Mouse (Mus musculus): ENCODE results near the gene Grin1. TPM values are rescaled to one million over a fixed set of nuclear protein-coding genes. Genes with fewer than 3 reads are reported as not detected.
"Not testable (repeated sequence)": the region's sequence is repeated elsewhere in the genome, so short reads cannot be mapped to it uniquely, and the experiment has no call there.

The Grin1 gene
- total and polyA plus RNA-seq, 2 experiments from 2014 or later, result 71.5 to 146 TPM

DNA sequence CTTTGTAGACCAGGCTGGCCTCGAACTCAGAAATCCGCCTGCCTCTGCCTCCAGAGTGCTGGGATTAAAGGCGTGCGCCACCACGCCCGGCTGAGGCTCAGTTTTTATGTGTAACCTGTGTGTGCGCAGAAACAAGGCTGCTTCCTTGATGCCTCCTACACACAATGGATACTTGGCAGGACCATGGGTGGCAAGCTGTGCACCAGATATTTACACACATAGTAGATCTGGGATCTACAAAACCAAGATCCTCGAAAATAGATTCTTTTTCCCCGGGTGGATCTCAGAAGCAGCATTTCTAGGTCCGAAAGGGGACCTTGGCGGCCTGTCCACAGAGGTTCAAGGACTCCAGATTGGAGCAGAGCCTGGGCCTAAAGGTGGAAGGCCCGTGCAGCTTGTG is 57.1 kb downstream of the Grin1 start:
- no peak for DNase-seq (ENCODE audit: low spot score)
- peaks cover 3% of the 10 kb centered on the region; the same call in 1 of the 2 replicates for H3K27me3 ChIP-seq (ENCODE audit: insufficient read depth, low read length)
- no peak for TF ChIP-seq CTCF (IDR thresholded peaks at IDR 0.05)
- WGBS, result 42% methylated on average over 12 of the region's 12 CpGs
- H3K4me1 ChIP-seq (ENCODE audit: insufficient read depth, low read length), result peaks cover 31% of the 10 kb centered on the region
- H3K9ac ChIP-seq (replicated peaks; ENCODE audit: low read length, poor library complexity, severe bottlenecking), result peak overlapping the region; percentile 42
- peak overlapping the region; percentile 71 for H3K4me3 ChIP-seq (ENCODE audit: low read depth, low read length)
- H3K36me3 ChIP-seq (ENCODE audit: insufficient read depth, low read length), result no peaks in the 10 kb centered on the region
- peak overlapping the region; percentile 76 for H3K27ac ChIP-seq (ENCODE audit: low read depth, low read length)
- peak; percentile 1 for ATAC-seq (ENCODE audit: low FRiP score)
- peak overlapping the region; percentile 100 for H3K4me2 ChIP-seq (ENCODE audit: low read depth, low read length, poor library complexity, severe bottlenecking)
- no peaks in the 10 kb centered on the region for H3K9me3 ChIP-seq (ENCODE audit: low read length)

DNA sequence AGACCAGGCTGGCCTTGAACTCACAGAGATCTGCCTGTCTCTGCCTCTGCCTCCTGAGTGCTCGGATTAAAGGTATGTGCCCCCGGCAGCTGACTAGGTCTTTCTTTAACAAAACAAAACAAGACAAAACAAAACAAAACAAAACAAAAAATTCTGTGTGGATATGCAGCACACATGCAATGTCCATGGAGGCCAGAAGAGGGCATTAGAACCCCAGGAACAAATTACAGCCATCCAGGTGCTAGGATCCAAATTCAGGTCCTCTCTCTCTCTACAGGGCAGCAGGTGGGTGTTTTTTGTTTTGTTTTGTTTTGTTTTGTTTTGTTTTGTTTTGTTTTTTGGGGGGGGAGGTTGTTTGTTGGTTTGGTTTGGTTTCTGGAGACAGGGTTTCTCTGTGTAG is 60.1 kb downstream of the Grin1 start:
- TF ChIP-seq CTCF (IDR thresholded peaks at IDR 0.05), result peak; percentile 59
- ATAC-seq (ENCODE audit: low FRiP score), result no peak

DNA sequence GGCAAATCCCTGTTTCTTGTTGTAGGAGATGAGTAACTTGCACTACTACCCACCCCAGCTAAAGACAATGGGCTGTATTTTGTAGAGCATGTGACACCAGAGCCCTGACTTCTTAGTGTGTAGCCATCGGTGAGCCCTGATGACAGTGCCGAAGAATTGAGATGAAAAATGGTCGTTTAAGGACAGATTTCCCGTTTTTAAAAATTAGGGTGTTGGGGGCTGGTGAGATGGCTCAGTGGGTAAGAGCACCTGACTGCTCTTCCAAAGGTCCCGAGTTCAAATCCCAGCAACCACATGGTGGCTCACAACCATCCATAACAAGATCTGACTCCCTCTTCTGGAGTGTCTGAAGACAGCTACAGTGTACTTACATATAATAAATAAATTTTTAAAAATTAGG is 61.7 kb downstream of the Grin1 start:
- not testable (repeated sequence) for H3K4me2 ChIP-seq (ENCODE audit: low read depth, low read length, poor library complexity, severe bottlenecking); DNase-seq (ENCODE audit: low spot score); ATAC-seq (ENCODE audit: low FRiP score); H3K9ac ChIP-seq (replicated peaks; ENCODE audit: low read length, poor library complexity, severe bottlenecking); H3K36me3 ChIP-seq (ENCODE audit: insufficient read depth, low read length); H3K9me3 ChIP-seq (ENCODE audit: low read length); H3K4me1 ChIP-seq (ENCODE audit: insufficient read depth, low read length); H3K27ac ChIP-seq (ENCODE audit: low read depth, low read length); H3K4me3 ChIP-seq (ENCODE audit: low read depth, low read length); H3K27me3 ChIP-seq (ENCODE audit: insufficient read depth, low read length)
- WGBS, result 94% methylated on average over 5 of the region's 5 CpGs

More for the DNA sequence above, 60.1 kb downstream of the Grin1 start:
- Histone ChIP-seq H3K4me1 (ENCODE audit: insufficient read depth, low read length) (peaks cover 17% of the 10 kb centered on the region), H3K36me3 (ENCODE audit: insufficient read depth, low read length) (no peaks in the 10 kb centered on the region), H3K27ac (ENCODE audit: low read depth, low read length) (no peak overlapping the region), H3K9me3 (ENCODE audit: low read length) (no peaks in the 10 kb centered on the region), H3K4me3 (ENCODE audit: low read depth, low read length) (no peak overlapping the region), H3K4me2 (ENCODE audit: low read depth, low read length, poor library complexity, severe bottlenecking) (no peak overlapping the region), H3K9ac (replicated peaks; ENCODE audit: low read length, poor library complexity, severe bottlenecking) (no peak overlapping the region), H3K27me3 (ENCODE audit: insufficient read depth, low read length) (0 out of 2 replicates have a peak, but pooled peaks cover under 1% of the 10 kb centered on the region)
- WGBS, result 49% methylated on average over 2 of the region's 2 CpGs
- no peak for DNase-seq (ENCODE audit: low spot score)

DNA sequence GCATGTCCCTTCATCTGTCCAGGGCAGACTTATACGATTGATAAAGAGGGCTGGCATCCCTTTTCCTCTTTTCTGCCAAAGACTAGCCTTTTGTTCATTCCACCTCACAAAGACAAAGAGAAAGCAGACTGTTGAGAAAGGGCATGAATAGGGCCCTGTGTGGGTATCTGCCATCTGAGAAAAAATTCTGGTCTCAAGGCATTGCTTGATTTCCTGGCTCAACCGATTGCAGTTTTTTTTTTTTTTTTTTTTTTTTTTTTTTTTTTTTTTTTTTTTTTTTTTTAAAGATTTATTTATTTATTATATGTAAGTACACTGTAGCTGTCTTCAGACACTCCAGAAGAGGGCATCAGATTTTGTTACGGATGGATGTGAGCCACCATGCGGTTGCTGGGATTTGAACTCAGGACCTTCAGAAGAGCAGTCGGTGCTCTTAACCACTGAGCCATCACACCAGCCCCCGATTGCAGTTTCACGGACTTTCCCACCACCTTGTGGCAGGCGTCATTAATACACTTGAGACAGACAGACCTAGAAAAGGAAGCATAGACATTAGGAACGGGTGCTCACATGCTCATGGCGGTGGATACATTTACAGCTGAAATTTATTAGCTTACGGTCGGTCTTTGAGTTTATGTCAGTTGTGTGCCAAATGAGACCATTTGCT is 62.4 kb downstream of the Grin1 start:
- Histone ChIP-seq H3K9ac (replicated peaks; ENCODE audit: low read length, poor library complexity, severe bottlenecking) (peak overlapping the region; percentile 86; the same call in 1 of the 2 replicates), H3K4me2 (ENCODE audit: low read depth, low read length, poor library complexity, severe bottlenecking) (peak overlapping the region; percentile 99), H3K4me3 (ENCODE audit: low read depth, low read length) (peak overlapping the region; percentile 98)
- H3K36me3 ChIP-seq (ENCODE audit: insufficient read depth, low read length); H3K9me3 ChIP-seq (ENCODE audit: low read length); H3K27me3 ChIP-seq (ENCODE audit: insufficient read depth, low read length); H3K4me1 ChIP-seq (ENCODE audit: insufficient read depth, low read length); H3K27ac ChIP-seq (ENCODE audit: low read depth, low read length); DNase-seq (ENCODE audit: low spot score); ATAC-seq (ENCODE audit: low FRiP score): not testable (repeated sequence)
- WGBS, result 57% methylated on average over 10 of the region's 12 CpGs
- TF ChIP-seq CTCF (IDR thresholded peaks at IDR 0.05), result peak; percentile 35; the same call in 1 of the 2 replicates

DNA sequence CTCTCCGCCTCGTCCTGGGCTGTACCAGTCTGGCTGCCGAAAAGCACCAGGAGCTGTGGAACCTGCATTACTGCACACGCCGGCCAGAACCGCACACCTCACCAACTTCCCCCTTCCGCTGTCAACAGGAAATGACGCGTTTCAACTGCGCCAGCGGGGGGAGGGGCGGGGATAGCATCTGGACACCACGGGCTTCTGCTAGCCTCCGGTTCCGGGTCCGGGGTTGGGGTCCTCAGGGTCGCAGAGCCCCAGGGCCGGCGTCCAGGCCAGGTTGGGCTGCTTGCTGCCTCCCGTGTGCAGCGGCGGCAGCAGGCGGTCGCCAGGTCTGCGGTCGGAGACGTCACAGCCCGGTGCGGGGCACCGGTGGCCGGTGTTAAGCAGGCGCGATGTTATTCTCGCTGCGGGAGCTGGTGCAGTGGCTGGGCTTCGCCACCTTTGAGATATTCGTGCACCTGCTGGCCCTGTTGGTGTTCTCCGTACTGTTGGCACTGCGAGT is 63.7 kb downstream of the Grin1 start, which contains the start of gene Tmem203:
Tmem203 (plus strand) TSS at position 156 of the 496 bp plus-strand sequence.
- Histone ChIP-seq H3K4me3 (ENCODE audit: low read depth, low read length) (peak within 1 kb of the TSS; percentile 98), H3K36me3 (ENCODE audit: insufficient read depth, low read length) (peaks cover 7% of the 10 kb centered on the region; the same call in 1 of the 2 replicates), H3K9me3 (ENCODE audit: low read length) (no peaks in the 10 kb centered on the region), H3K27me3 (ENCODE audit: insufficient read depth, low read length) (no peaks in the 10 kb centered on the region), H3K9ac (replicated peaks; ENCODE audit: low read length, poor library complexity, severe bottlenecking) (peak within 1 kb of the TSS; percentile 86), H3K4me1 (ENCODE audit: insufficient read depth, low read length) (0 out of 2 replicates have a peak, but pooled peaks cover 9% of the 10 kb centered on the region), H3K27ac (ENCODE audit: low read depth, low read length) (peak within 1 kb of the TSS; percentile 82), H3K4me2 (ENCODE audit: low read depth, low read length, poor library complexity, severe bottlenecking) (peak within 1 kb of the TSS; percentile 99)
- no peak for TF ChIP-seq CTCF (IDR thresholded peaks at IDR 0.05)
- 1% methylated on average over 38 of the region's 39 CpGs for WGBS
- ATAC-seq (ENCODE audit: low FRiP score) (peak; percentile 92), DNase-seq (ENCODE audit: low spot score) (peak; percentile 93)

DNA sequence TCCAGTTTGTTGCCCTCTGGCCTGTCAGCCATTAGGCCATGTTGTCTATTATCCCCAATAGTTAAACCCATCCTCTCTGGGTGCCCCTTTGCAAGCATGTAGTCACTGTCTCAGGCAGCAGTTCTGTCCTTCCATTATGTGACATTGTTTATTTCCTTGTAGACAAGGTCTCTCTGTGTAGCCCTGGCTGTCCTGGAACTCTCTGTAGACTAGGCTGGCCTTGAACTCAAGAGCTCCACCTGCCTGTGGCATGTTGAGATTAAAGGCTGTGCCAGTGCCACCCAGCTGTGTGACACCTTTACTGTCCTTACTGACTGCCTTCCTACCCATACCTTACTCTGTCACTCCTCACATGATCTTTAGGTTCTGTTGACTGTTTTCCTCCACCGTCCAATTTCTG is 66.7 kb downstream of the Grin1 start:
- peaks cover 17% of the 10 kb centered on the region for H3K36me3 ChIP-seq (ENCODE audit: insufficient read depth, low read length)
- no peak overlapping the region for H3K4me2 ChIP-seq (ENCODE audit: low read depth, low read length, poor library complexity, severe bottlenecking)
- H3K27me3 ChIP-seq (ENCODE audit: insufficient read depth, low read length), result no peaks in the 10 kb centered on the region
- 0 out of 2 replicates have a peak, but pooled peaks cover 9% of the 10 kb centered on the region for H3K4me1 ChIP-seq (ENCODE audit: insufficient read depth, low read length)
- H3K27ac ChIP-seq (ENCODE audit: low read depth, low read length), result no peak overlapping the region
- DNase-seq (ENCODE audit: low spot score) (no peak), ATAC-seq (ENCODE audit: low FRiP score) (no peak)
- no peaks in the 10 kb centered on the region for H3K9me3 ChIP-seq (ENCODE audit: low read length)
- 69% methylated on average over 1 of the region's 1 CpGs for WGBS
- H3K9ac ChIP-seq (replicated peaks; ENCODE audit: low read length, poor library complexity, severe bottlenecking), result no peak overlapping the region
- TF ChIP-seq CTCF (IDR thresholded peaks at IDR 0.05), result peak; percentile 56
- no peak overlapping the region for H3K4me3 ChIP-seq (ENCODE audit: low read depth, low read length)
